Mouse (Mus musculus): ENCODE data around the gene Klrd1. TPM values are rescaled to one million over a fixed set of nuclear protein-coding genes. Genes with fewer than 3 reads are reported as not detected.

The Klrd1 gene
- 1.2 and 2.5 TPM in 2 replicates for polyA plus RNA-seq (2012; rRNA removed)

DNA sequence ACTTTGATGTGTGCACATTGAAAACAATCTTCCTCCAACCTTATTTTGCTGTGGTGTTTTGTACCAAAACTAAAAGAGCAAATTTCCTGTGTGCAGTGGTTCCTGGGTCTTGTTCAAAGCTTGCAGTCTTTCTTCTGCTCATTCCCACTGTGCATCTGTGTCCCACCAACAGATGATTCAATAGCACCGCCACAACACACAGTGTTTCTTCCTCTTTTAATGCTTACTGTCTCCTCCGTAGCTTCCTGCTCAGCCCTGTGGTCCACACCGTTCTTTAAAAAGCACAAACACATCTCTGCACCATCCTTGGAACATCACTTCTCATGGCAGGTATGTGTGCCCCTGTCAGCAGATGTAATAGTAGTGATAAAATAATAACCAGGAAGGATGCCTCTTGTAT is at the start of gene Klrd1:
TSS of gene Klrd1 (plus strand) at position 275 of the 400 bp plus-strand sequence.
- H3K4me1 ChIP-seq (ENCODE audit: control insufficient read depth, insufficient read depth, insufficient read length) = no peaks in the 10 kb centered on the region
- H3K27me3 ChIP-seq (ENCODE audit: control insufficient read depth, insufficient read depth, low read length) = no peaks in the 10 kb centered on the region
- TF ChIP-seq POLR2A (IDR thresholded peaks at IDR 0.05; ENCODE audit: low read depth, low read length) = no peak
- TF ChIP-seq CTCF (IDR thresholded peaks at IDR 0.05; ENCODE audit: extremely low read depth, insufficient read depth, insufficient read length, insufficient replicate concordance) = no peak
- WGBS = 6% methylated on average over 3 of the region's 3 CpGs
- H3K27ac ChIP-seq (ENCODE audit: insufficient read depth, low read length) = peak within 1 kb of the TSS; percentile 48; the same call in 1 of the 2 replicates
- peak within 1 kb of the TSS; percentile 13; the same call in 1 of the 2 replicates for H3K4me3 ChIP-seq (ENCODE audit: extremely low read depth, insufficient read depth, insufficient read length)
- DNase-seq (ENCODE audit: low read depth in 1 of 2, low spot score in 2 of 2) = peak; percentile 14 to 17
- H3K36me3 ChIP-seq (ENCODE audit: control insufficient read depth, insufficient read depth, low read length) = no peaks in the 10 kb centered on the region

DNA sequence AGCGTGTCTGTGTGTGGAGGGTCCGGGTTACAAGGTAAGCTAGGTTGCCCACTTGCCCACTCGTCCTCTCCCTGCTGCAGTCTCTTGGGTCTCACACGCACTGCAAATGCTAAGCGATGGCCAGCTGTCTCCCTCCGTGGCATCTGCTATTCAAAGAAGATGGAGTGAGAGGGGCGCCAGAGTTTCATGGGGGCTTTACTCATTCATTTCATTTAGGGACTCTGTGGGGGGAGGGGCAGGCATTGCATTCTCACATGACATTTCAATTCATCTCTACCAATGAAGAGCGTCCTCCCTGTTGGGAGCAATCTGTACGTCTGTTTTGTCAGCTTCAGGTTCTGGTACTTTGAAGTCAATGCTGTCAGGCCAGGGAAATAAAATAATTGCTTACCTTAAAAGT is 49.7 kb upstream of the Klrd1 start:
- Histone ChIP-seq H3K27me3 (ENCODE audit: control insufficient read depth, insufficient read depth, low read length) (no peaks in the 10 kb centered on the region), H3K36me3 (ENCODE audit: control insufficient read depth, insufficient read depth, low read length) (no peaks in the 10 kb centered on the region), H3K4me1 (ENCODE audit: control insufficient read depth, insufficient read depth, insufficient read length) (no peaks in the 10 kb centered on the region), H3K4me3 (ENCODE audit: extremely low read depth, insufficient read depth, insufficient read length) (no peak overlapping the region), H3K27ac (ENCODE audit: insufficient read depth, low read length) (no peak overlapping the region)
- TF ChIP-seq CTCF (IDR thresholded peaks at IDR 0.05; ENCODE audit: extremely low read depth, insufficient read depth, insufficient read length, insufficient replicate concordance) (no peak), POLR2A (IDR thresholded peaks at IDR 0.05; ENCODE audit: low read depth, low read length) (no peak)
- 96% methylated on average over 9 of the region's 9 CpGs for WGBS
- no peak for DNase-seq (ENCODE audit: low read depth in 1 of 2, low spot score in 2 of 2)

DNA sequence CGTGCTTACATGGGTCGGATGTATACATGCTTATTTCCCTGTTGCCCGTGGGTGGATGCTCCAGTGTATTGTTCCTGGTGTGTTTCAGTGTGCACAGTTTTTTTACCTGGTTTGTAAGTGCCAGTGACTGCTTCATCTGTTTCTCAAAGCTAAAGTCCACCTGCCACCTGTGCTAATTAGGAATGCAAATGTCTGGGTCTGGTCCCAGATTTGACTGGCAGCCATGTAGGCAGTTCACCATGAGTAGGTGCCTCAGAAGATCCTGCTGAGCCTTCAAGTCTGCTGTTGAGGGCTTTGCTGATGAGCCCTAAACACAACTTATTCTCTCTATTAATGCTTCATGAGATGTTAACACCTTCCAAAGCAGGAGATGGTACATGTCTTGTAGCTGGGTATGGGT is 49.0 kb upstream of the Klrd1 start:
- Histone ChIP-seq H3K4me1 (ENCODE audit: control insufficient read depth, insufficient read depth, insufficient read length) (no peaks in the 10 kb centered on the region), H3K27ac (ENCODE audit: insufficient read depth, low read length) (no peak overlapping the region), H3K4me3 (ENCODE audit: extremely low read depth, insufficient read depth, insufficient read length) (no peak overlapping the region), H3K36me3 (ENCODE audit: control insufficient read depth, insufficient read depth, low read length) (no peaks in the 10 kb centered on the region), H3K27me3 (ENCODE audit: control insufficient read depth, insufficient read depth, low read length) (no peaks in the 10 kb centered on the region)
- DNase-seq (ENCODE audit: low read depth in 1 of 2, low spot score in 2 of 2) = no peak
- TF ChIP-seq POLR2A (IDR thresholded peaks at IDR 0.05; ENCODE audit: low read depth, low read length) (no peak), CTCF (IDR thresholded peaks at IDR 0.05; ENCODE audit: extremely low read depth, insufficient read depth, insufficient read length, insufficient replicate concordance) (no peak)
- WGBS = 84% methylated on average over 3 of the region's 3 CpGs

DNA sequence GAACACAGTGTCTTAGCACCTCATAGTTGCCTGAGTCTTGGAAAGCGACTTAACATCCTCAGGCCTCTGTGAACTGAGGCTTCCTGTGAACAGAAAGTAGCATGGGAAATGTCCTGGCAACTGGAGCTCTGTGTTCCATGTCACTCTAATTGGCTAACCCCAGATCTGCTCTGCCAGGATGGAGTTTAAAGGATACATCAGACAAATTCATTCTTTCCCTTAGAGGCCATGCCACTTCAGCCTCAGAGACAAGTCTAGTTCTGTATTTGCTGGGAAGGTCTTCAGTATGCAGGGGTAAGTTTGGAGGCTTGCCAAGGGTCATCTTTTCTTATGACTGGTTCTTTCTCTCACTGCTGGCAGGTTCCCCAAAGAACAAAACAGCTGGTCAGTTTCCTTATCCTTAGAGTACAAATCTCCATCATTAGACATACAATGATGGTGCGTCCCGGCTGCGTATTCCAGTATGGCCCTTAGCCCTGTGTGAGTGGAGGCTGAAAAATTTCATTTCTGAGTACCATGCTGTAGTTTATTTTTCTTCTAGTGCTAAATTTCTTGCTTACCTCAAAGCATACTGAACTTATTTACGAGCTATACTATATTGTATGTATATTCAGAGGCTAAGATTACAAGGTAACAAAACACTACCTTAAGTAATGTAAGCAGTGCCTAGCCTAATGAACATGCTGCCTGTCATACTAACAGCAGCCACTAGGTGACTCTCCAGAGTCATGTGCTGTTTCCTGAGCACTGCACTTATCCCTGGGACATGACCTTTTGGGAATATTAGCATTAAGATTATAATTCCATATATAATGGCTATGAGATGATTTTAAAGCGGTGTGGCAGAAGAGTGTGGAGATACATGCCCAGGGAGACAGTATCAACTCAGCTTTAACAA is 47.6 kb upstream of the Klrd1 start:
- H3K27ac ChIP-seq (ENCODE audit: insufficient read depth, low read length) = no peak overlapping the region
- peak; percentile 48; the same call in 1 of the 2 replicates for TF ChIP-seq CTCF (IDR thresholded peaks at IDR 0.05; ENCODE audit: extremely low read depth, insufficient read depth, insufficient read length, insufficient replicate concordance)
- no peak for TF ChIP-seq POLR2A (IDR thresholded peaks at IDR 0.05; ENCODE audit: low read depth, low read length)
- 79% methylated on average over 6 of the region's 6 CpGs for WGBS
- H3K27me3 ChIP-seq (ENCODE audit: control insufficient read depth, insufficient read depth, low read length) = no peaks in the 10 kb centered on the region
- H3K4me3 ChIP-seq (ENCODE audit: extremely low read depth, insufficient read depth, insufficient read length) = no peak overlapping the region
- H3K36me3 ChIP-seq (ENCODE audit: control insufficient read depth, insufficient read depth, low read length) = no peaks in the 10 kb centered on the region
- DNase-seq (ENCODE audit: low read depth in 1 of 2, low spot score in 2 of 2) = peak in 1 of 2 experiments; percentile 52
- no peaks in the 10 kb centered on the region; the same call in 1 of the 2 replicates for H3K4me1 ChIP-seq (ENCODE audit: control insufficient read depth, insufficient read depth, insufficient read length)

DNA sequence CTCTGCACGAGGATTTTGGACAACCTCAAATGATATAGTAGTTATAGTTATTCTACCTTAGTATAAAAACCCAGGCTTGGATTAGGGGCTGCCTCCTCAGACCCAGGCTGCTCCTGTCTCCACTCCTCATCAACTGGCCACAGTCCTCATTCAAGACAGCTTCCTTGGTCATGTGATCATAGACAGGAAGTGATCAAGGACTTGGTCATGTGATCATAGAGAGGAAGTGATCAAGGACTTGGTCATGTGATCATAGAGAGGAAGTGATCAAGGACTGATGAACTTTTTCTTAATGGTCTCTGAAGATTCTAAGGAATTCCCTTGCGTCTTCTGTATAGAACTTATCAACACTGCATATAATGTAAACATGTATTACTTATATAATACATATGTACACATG is 44.3 kb upstream of the Klrd1 start:
- Histone ChIP-seq H3K27me3 (ENCODE audit: control insufficient read depth, insufficient read depth, low read length) (no peaks in the 10 kb centered on the region), H3K36me3 (ENCODE audit: control insufficient read depth, insufficient read depth, low read length) (no peaks in the 10 kb centered on the region), H3K4me3 (ENCODE audit: extremely low read depth, insufficient read depth, insufficient read length) (no peak overlapping the region), H3K4me1 (ENCODE audit: control insufficient read depth, insufficient read depth, insufficient read length) (no peaks in the 10 kb centered on the region; the same call in 1 of the 2 replicates), H3K27ac (ENCODE audit: insufficient read depth, low read length) (no peak overlapping the region)
- no peak for DNase-seq (ENCODE audit: low read depth in 1 of 2, low spot score in 2 of 2)
- 89% methylated on average over 2 of the region's 2 CpGs for WGBS
- no peak for TF ChIP-seq POLR2A (IDR thresholded peaks at IDR 0.05; ENCODE audit: low read depth, low read length)
- no peak for TF ChIP-seq CTCF (IDR thresholded peaks at IDR 0.05; ENCODE audit: extremely low read depth, insufficient read depth, insufficient read length, insufficient replicate concordance)

DNA sequence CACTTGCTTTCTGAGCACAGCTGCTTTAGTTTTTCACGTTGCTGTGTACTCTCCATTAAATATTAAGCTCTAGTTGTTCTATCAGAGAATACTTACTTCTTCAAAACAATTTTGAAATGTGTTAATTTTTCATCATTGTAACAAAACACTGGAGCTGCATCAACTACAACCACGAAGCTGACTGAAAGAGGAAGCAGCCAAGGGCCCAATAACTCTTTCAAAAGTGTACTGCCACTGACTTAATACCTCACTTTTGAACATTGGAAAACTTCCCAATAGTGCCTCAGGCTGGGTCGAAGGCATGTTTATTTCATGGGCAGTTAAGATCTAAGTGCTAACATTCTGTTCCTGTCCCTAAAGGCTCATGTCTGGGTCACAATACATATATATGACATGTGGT is 43.6 kb upstream of the Klrd1 start:
- H3K36me3 ChIP-seq (ENCODE audit: control insufficient read depth, insufficient read depth, low read length) = no peaks in the 10 kb centered on the region
- H3K4me3 ChIP-seq (ENCODE audit: extremely low read depth, insufficient read depth, insufficient read length) = no peak overlapping the region
- 20% methylated on average over 3 of the region's 3 CpGs for WGBS
- no peak overlapping the region for H3K27ac ChIP-seq (ENCODE audit: insufficient read depth, low read length)
- no peak for DNase-seq (ENCODE audit: low read depth in 1 of 2, low spot score in 2 of 2)
- TF ChIP-seq POLR2A (IDR thresholded peaks at IDR 0.05; ENCODE audit: low read depth, low read length) (no peak), CTCF (IDR thresholded peaks at IDR 0.05; ENCODE audit: extremely low read depth, insufficient read depth, insufficient read length, insufficient replicate concordance) (no peak)
- no peaks in the 10 kb centered on the region for H3K27me3 ChIP-seq (ENCODE audit: control insufficient read depth, insufficient read depth, low read length)
- H3K4me1 ChIP-seq (ENCODE audit: control insufficient read depth, insufficient read depth, insufficient read length) = no peaks in the 10 kb centered on the region; the same call in 1 of the 2 replicates

All from spleen, adult 2 months (tissue).